Mouse (Mus musculus) lung, adult 2 months (tissue): Measurements from ENCODE around the gene Qk. TPM values are rescaled to one million over a fixed set of nuclear protein-coding genes. Genes with fewer than 3 reads are reported as not detected.

Experiments
- DNase-seq: peaks from one replicate; pipeline ENCODE4 v3.0.0; 2022
- H3K4me1 ChIP-seq: fragments of 200-500 bp; 2 replicates; pipeline ENCODE4 v1.6.1; 2011; ENCODE audit warnings: low read length; ENCODE audit not compliant: control insufficient read depth, insufficient read depth
- H3K4me3 ChIP-seq: fragments of 200-500 bp; replicated peaks from 2 replicates; pipeline ENCODE3; 2011; ENCODE audit warnings: low read depth, mild to moderate bottlenecking, control low read depth, low read length; ENCODE audit errors: extremely low read depth
- CTCF ChIP-seq: fragments of 200-500 bp; IDR thresholded peaks from 2 replicates; pipeline ENCODE4 v1.5.1; 2011; ENCODE audit warnings: mild to moderate bottlenecking, low read length, control low read depth; ENCODE audit not compliant: insufficient read depth
- POLR2A ChIP-seq: fragments of 200-500 bp; IDR thresholded peaks from 2 replicates; pipeline ENCODE4 v1.6.1; 2011; ENCODE audit warnings: low read depth, mild to moderate bottlenecking, control low read depth, low read length, borderline replicate concordance; ENCODE audit errors: extremely low read depth
- WGBS: fragments of 180-500 bp; shearing (Covaris S2); methylation state at CpG from one replicate; pipeline ENCODE4 v1.1.7; 2018; 5-methylcytosine and 5-hydroxymethylcytosine counted together
- polyA plus RNA-seq: library from polyadenylated mRNA; depleted of rRNA; stranded (reverse); fragments of >200 nt; gene quantifications from 2 replicates; pipeline ENCODE4 v1.2.3, GENCODE M21; 2012

Gene Qk
- polyA plus RNA-seq, 1 experiment, result 394 TPM

GRCm38 (mm10) chr17:10227798-10228538 is 91.7 kb downstream of the Qk start:
- no peak for TF ChIP-seq POLR2A
- no peak for TF ChIP-seq CTCF
- no peak for DNase-seq
- 74% methylated on average over 3 of the region's 3 CpGs for WGBS
- Histone ChIP-seq H3K4me1 (peaks cover 14% of the 10 kb centered on the region), H3K4me3 (no peak overlapping the region)

- 76% methylated on average over 5 of the region's 5 CpGs for WGBS
- DNase-seq, result no peak
- no peak overlapping the region for H3K4me3 ChIP-seq
- H3K4me1 ChIP-seq, result peaks cover 2% of the 10 kb centered on the region; the same call in 1 of the 2 replicates
- TF ChIP-seq POLR2A (no peak), CTCF (no peak)
These were observed 103.5 kb downstream of the Qk start for GRCm38 (mm10) chr17:10216164-10216563.

- TF ChIP-seq POLR2A, result no peak
- no peak for DNase-seq
- Histone ChIP-seq H3K4me1 (peaks cover 6% of the 10 kb centered on the region), H3K4me3 (no peak overlapping the region)
- WGBS, result 58% methylated on average over 12 of the region's 12 CpGs
These were observed 110.4 kb downstream of the Qk start for GRCm38 (mm10) chr17:10209154-10209777.

- TF ChIP-seq POLR2A, result no peak
- no peak for TF ChIP-seq CTCF
- no peak for DNase-seq
- WGBS, result 76% methylated on average over 2 of the region's 2 CpGs
These were observed 121.0 kb downstream of the Qk start for GRCm38 (mm10) chr17:10198662-10199061.

GRCm38 (mm10) chr17:10198231-10198630 is 121.4 kb downstream of the Qk start:
- WGBS, result 83% methylated on average over 3 of the region's 3 CpGs
- Histone ChIP-seq H3K4me3 (no peak overlapping the region), H3K4me1 (no peaks in the 10 kb centered on the region)
- TF ChIP-seq POLR2A (no peak), CTCF (no peak)
- DNase-seq, result no peak

More at GRCm38 (mm10) chr17:10198662-10199061, 121.0 kb downstream of the Qk start:
- Histone ChIP-seq H3K4me1 (no peaks in the 10 kb centered on the region), H3K4me3 (no peak overlapping the region)

- no peak for TF ChIP-seq POLR2A
- TF ChIP-seq CTCF, result no peak
- no peak for DNase-seq
- Histone ChIP-seq H3K4me3 (no peak overlapping the region), H3K4me1 (no peaks in the 10 kb centered on the region)
- WGBS, result 96% methylated on average over 6 of the region's 6 CpGs
These were observed 124.0 kb downstream of the Qk start for GRCm38 (mm10) chr17:10195703-10196102.

- no peak overlapping the region for H3K4me3 ChIP-seq
- H3K4me1 ChIP-seq, result no peaks in the 10 kb centered on the region
- DNase-seq, result no peak
- TF ChIP-seq CTCF (no peak), POLR2A (no peak)
- WGBS, result 45% methylated on average over 1 of the region's 1 CpGs
These were observed 128.8 kb downstream of the Qk start for GRCm38 (mm10) chr17:10190857-10191256.

- TF ChIP-seq POLR2A (no peak), CTCF (no peak)
- Histone ChIP-seq H3K4me1 (no peaks in the 10 kb centered on the region), H3K4me3 (no peak overlapping the region)
- DNase-seq, result no peak
- WGBS, result 71% methylated on average over 3 of the region's 3 CpGs
These were observed 131.2 kb downstream of the Qk start for GRCm38 (mm10) chr17:10188481-10188880.

GRCm38 (mm10) chr17:10187431-10188020 is 132.1 kb downstream of the Qk start:
- no peak overlapping the region for H3K4me3 ChIP-seq
- TF ChIP-seq CTCF, result no peak
- no peak for TF ChIP-seq POLR2A
- WGBS, result 85% methylated on average over 4 of the region's 4 CpGs
- DNase-seq, result no peak
- no peaks in the 10 kb centered on the region for H3K4me1 ChIP-seq

GRCm38 (mm10) chr17:10181761-10182160 is 137.9 kb downstream of the Qk start:
- WGBS, result 82% methylated on average over 6 of the region's 6 CpGs
- TF ChIP-seq POLR2A, result no peak
- TF ChIP-seq CTCF, result no peak
- no peak for DNase-seq
- no peak overlapping the region for H3K4me3 ChIP-seq
- peaks cover 3% of the 10 kb centered on the region; the same call in 1 of the 2 replicates for H3K4me1 ChIP-seq
